In genomic region chr2:27355684-27356083, GRCm38 (mm10) we compare ENCODE assay signal across 16 mouse cellular contexts.
DNase-seq lines count a peak whose midpoint lies in the region; ATAC-seq and TF ChIP-seq lines count a peak whose summit lies in the region.
"Had no signal": no experiment of that assay in that cellular context is flagged by ENCODE, and none has a peak within 500 bp of the region (broad histone marks: within the 10 kb centered on the region; RNA-seq: fewer than 3 reads in every experiment).

No protein-coding gene starts in this region.

- peak overlapping the region; percentile 21; the same call in 1 of the 2 replicates for H3K27ac ChIP-seq in forebrain, embryonic 12.5 days
- no peak overlapping the region for H3K27ac ChIP-seq in forebrain, embryonic 13.5 days
- H3K27ac ChIP-seq in CH12.LX (ENCODE audit: insufficient read depth, low read depth) = peak overlapping the region; percentile 71
- H3K27ac ChIP-seq in embryonic facial prominence, embryonic 10.5 days (replicated peaks) = peak overlapping the region; percentile 55
- peak overlapping the region; percentile 56; the same call in 1 of the 2 replicates for H3K27ac ChIP-seq in midbrain, embryonic 14.5 days (replicated peaks; ENCODE audit: low read depth, low read length)
- H3K27ac ChIP-seq: gastrocnemius, adult 2 months had no signal

- TF ChIP-seq RAD21 in CH12.LX (IDR thresholded peaks at IDR 0.05; ENCODE audit: low read depth, low read length) = no peak

- peak; percentile 40 for DNase-seq in CH12.LX (ENCODE audit: extremely low read depth)
- DNase-seq in embryonic facial prominence, embryonic 10.5 days (ENCODE audit: low spot score) = no peak
- peak; percentile 58 for DNase-seq in midbrain, embryonic 14.5 days
- no peak for DNase-seq in right cerebral cortex, postnatal 10 days (ENCODE audit: low spot score in 2 of 2)
- no peak for DNase-seq in frontal cortex, adult 2 months (ENCODE audit: extremely low spot score in 1 of 2, low spot score in 1 of 2)
- no peak for DNase-seq in thymus, postnatal 25 days
- DNase-seq: adrenal gland, postnatal 14 days; gastrocnemius, adult 2 months; heart, postnatal 36 days; kidney, adult 11 months; kidney, postnatal 25 days; lung, embryonic 14.5 days; retina, postnatal 1 day had no signal

- 49% methylated on average over 4 of the region's 4 CpGs for WGBS in forebrain, embryonic 12.5 days
- 57% methylated on average over 4 of the region's 4 CpGs for WGBS in forebrain, embryonic 13.5 days
- 50% methylated on average over 4 of the region's 4 CpGs for WGBS in embryonic facial prominence, embryonic 10.5 days
- WGBS in midbrain, embryonic 14.5 days = 35% methylated on average over 4 of the region's 4 CpGs

- dilution Hi-C loops in CH12.LX (cut with MboI; ENCODE audit: extremely low pct_ligation_motif_present, extremely low pct_unique_long_range_greater_than_20kb, low sequenced_read_pairs) = no loop called here

- peaks cover 69% of the 10 kb centered on the region for H3K79me2 ChIP-seq in CH12.LX (replicated peaks; ENCODE audit: control insufficient read depth, extremely low read depth, insufficient read depth, poor library complexity, severe bottlenecking)

- no peaks in the 10 kb centered on the region for H3K27me3 ChIP-seq in forebrain, embryonic 12.5 days
- H3K27me3 ChIP-seq in forebrain, embryonic 13.5 days = no peaks in the 10 kb centered on the region
- no peaks in the 10 kb centered on the region for H3K27me3 ChIP-seq in CH12.LX (replicated peaks)
- no peaks in the 10 kb centered on the region for H3K27me3 ChIP-seq in embryonic facial prominence, embryonic 10.5 days (replicated peaks; ENCODE audit: low read depth, poor library complexity, severe bottlenecking)
- H3K27me3 ChIP-seq in midbrain, embryonic 14.5 days (ENCODE audit: control insufficient read depth, insufficient read depth, low read length) = no peaks in the 10 kb centered on the region

- no peak for TF ChIP-seq CTCF in CH12.LX (conservative IDR thresholded peaks at IDR 0.05 in 1 of 2, IDR thresholded peaks at IDR 0.05 in 1 of 2; ENCODE audit: low read depth in 2 of 2, low read length in 2 of 2)

- no peak overlapping the region for H3K4me3 ChIP-seq in forebrain, embryonic 12.5 days (replicated peaks)
- H3K4me3 ChIP-seq in forebrain, embryonic 13.5 days = no peak overlapping the region
- peak overlapping the region in 1 of 3 experiments; percentile 45 for H3K4me3 ChIP-seq in CH12.LX (replicated peaks in 1 of 3; ENCODE audit: low read depth in 2 of 3, low read length in 2 of 3, poor library complexity in 1 of 3)
- no peak overlapping the region for H3K4me3 ChIP-seq in embryonic facial prominence, embryonic 10.5 days
- no peak overlapping the region for H3K4me3 ChIP-seq in midbrain, embryonic 14.5 days (replicated peaks; ENCODE audit: low read depth, low read length)
- H3K4me3 ChIP-seq: gastrocnemius, adult 2 months had no signal

- H3K4me2 ChIP-seq in forebrain, embryonic 12.5 days = no peak overlapping the region
- H3K4me2 ChIP-seq in forebrain, embryonic 13.5 days = no peak overlapping the region
- peak overlapping the region; percentile 73 for H3K4me2 ChIP-seq in CH12.LX (ENCODE audit: insufficient read depth, low read depth, poor library complexity, severe bottlenecking)
- H3K4me2 ChIP-seq in midbrain, embryonic 14.5 days (ENCODE audit: low read length) = no peak overlapping the region
- H3K4me2 ChIP-seq: lung, embryonic 14.5 days had no signal

- no peak for ATAC-seq in forebrain, embryonic 12.5 days (ENCODE audit: low FRiP score)
- ATAC-seq in forebrain, embryonic 13.5 days = no peak
- ATAC-seq in midbrain, embryonic 14.5 days (ENCODE audit: low FRiP score, low TSS enrichment) = no peak

- H3K4me1 ChIP-seq in forebrain, embryonic 12.5 days = peaks cover 47% of the 10 kb centered on the region
- peaks cover 26% of the 10 kb centered on the region for H3K4me1 ChIP-seq in forebrain, embryonic 13.5 days
- H3K4me1 ChIP-seq in CH12.LX (ENCODE audit: control insufficient read depth in 1 of 2, insufficient read depth in 2 of 2) = peaks cover 40 to 73% of the 10 kb centered on the region in 2 experiments
- peaks cover 53% of the 10 kb centered on the region for H3K4me1 ChIP-seq in embryonic facial prominence, embryonic 10.5 days
- H3K4me1 ChIP-seq in midbrain, embryonic 14.5 days (ENCODE audit: control insufficient read depth, insufficient read depth, low read length) = peaks cover 45% of the 10 kb centered on the region

- H3K36me3 ChIP-seq in forebrain, embryonic 12.5 days (replicated peaks) = 0 out of 2 replicates have a peak, but pooled peaks cover 8% of the 10 kb centered on the region
- peaks cover 8% of the 10 kb centered on the region for H3K36me3 ChIP-seq in forebrain, embryonic 13.5 days (ENCODE audit: poor library complexity, severe bottlenecking)
- H3K36me3 ChIP-seq in CH12.LX (replicated peaks in 1 of 2; ENCODE audit: control insufficient read depth in 1 of 2, insufficient read depth in 1 of 2, low read length in 1 of 2) = peaks cover 20 to 75% of the 10 kb centered on the region in 2 experiments
- H3K36me3 ChIP-seq in embryonic facial prominence, embryonic 10.5 days (replicated peaks) = peaks cover 10% of the 10 kb centered on the region
- H3K36me3 ChIP-seq in midbrain, embryonic 14.5 days (ENCODE audit: control insufficient read depth, insufficient read depth, low read length) = 0 out of 2 replicates have a peak, but pooled peaks cover 2% of the 10 kb centered on the region
- H3K36me3 ChIP-seq: G1E had no signal

- no peaks in the 10 kb centered on the region for H3K9me3 ChIP-seq in forebrain, embryonic 12.5 days
- 0 out of 2 replicates have a peak, but pooled peaks cover 5% of the 10 kb centered on the region for H3K9me3 ChIP-seq in forebrain, embryonic 13.5 days (replicated peaks)
- peaks cover 14% of the 10 kb centered on the region for H3K9me3 ChIP-seq in CH12.LX (replicated peaks; ENCODE audit: low read length)
- peaks cover 5% of the 10 kb centered on the region; the same call in 1 of the 2 replicates for H3K9me3 ChIP-seq in embryonic facial prominence, embryonic 10.5 days
- H3K9me3 ChIP-seq in midbrain, embryonic 14.5 days (ENCODE audit: control insufficient read depth, low read length) = no peaks in the 10 kb centered on the region

- H3K9ac ChIP-seq in forebrain, embryonic 12.5 days = no peak overlapping the region
- no peak overlapping the region for H3K9ac ChIP-seq in forebrain, embryonic 13.5 days
- H3K9ac ChIP-seq in CH12.LX (ENCODE audit: insufficient read depth, low read depth) = no peak overlapping the region; the same call in 1 of the 2 replicates
- H3K9ac ChIP-seq in midbrain, embryonic 14.5 days (replicated peaks; ENCODE audit: low read length) = no peak overlapping the region
- H3K9ac ChIP-seq: lung, embryonic 14.5 days had no signal

- TF ChIP-seq EP300 in CH12.LX (IDR thresholded peaks at IDR 0.05; ENCODE audit: low read length) = peak; percentile 10; the same call in 1 of the 2 replicates

- TF ChIP-seq POLR2A in CH12.LX (IDR thresholded peaks at IDR 0.05; ENCODE audit: low read depth, low read length) = no peak

- in situ Hi-C loops in CH12.LX (cut with MboI; ENCODE audit: low pct_ligation_motif_present, low pct_unique_long_range_greater_than_20kb, low sequenced_read_pairs) = no loop called here

TF ChIP-seq in CH12.LX, 34 proteins besides CTCF, POLR2A, EP300 and RAD21:
- TF ChIP-seq MAX (IDR thresholded peaks at IDR 0.05; ENCODE audit: low read length) (peak; percentile 69), CHD2 (IDR thresholded peaks at IDR 0.05; ENCODE audit: low read length) (peak; percentile 64; the same call in 1 of the 2 replicates), SIN3A (IDR thresholded peaks at IDR 0.05; ENCODE audit: low read length) (peak; percentile 68; the same call in 1 of the 2 replicates), BHLHE40 (IDR thresholded peaks at IDR 0.05; ENCODE audit: low read depth, low read length) (peak; percentile 57), MXI1 (IDR thresholded peaks at IDR 0.05; ENCODE audit: low read depth, low read length) (peak; percentile 82), ELF1 (IDR thresholded peaks at IDR 0.05; ENCODE audit: low read depth, low read length) (no peak), ETS1 (conservative IDR thresholded peaks at IDR 0.05; ENCODE audit: low read depth, low read length) (peak; percentile 68), NRF1 (IDR thresholded peaks at IDR 0.05; ENCODE audit: low read depth, low read length) (no peak), MYC (IDR thresholded peaks at IDR 0.05; ENCODE audit: low read depth, low read length) (peak; percentile 85)

Comparison
In these comparisons a context has a peak if more than half of its experiments do, and no peak if none do; other contexts are left out.
1. DNase-seq: peak in CH12.LX (single experiment) and midbrain, embryonic 14.5 days (single experiment); none in embryonic facial prominence, embryonic 10.5 days (single experiment), right cerebral cortex, postnatal 10 days (0 of 2), frontal cortex, adult 2 months (0 of 2) and thymus, postnatal 25 days (single experiment).